Mouse (Mus musculus) neural tube, embryonic 14.5 days (tissue): ENCODE measurements at regions not wholly inside any gene's neighbourhood (a gene's known extent, or its start where the extent isn't known, plus 50 kb on each side); places are given as distances from the start of the nearest gene placed in this dataset.

Experiments used
- ATAC-seq: fragments of 200-750 bp; cut with Nextera tagmentation; 2 replicates; pipeline ENCODE4 v1.8.0; 2017; ENCODE audit warnings: low read depth, mild to moderate bottlenecking, moderate TSS enrichment, moderate library complexity
- H3K27ac ChIP-seq: fragments of 300-500 bp; sonication (generic); 2 replicates; pipeline ENCODE4 v1.5.1; 2014; ENCODE audit warnings: low read depth, mild to moderate bottlenecking, control low read depth, low read length, moderate library complexity, mixed read lengths
- H3K27me3 ChIP-seq: fragments of 300-500 bp; sonication (generic); 2 replicates; pipeline ENCODE4 v1.6.1; 2014; ENCODE audit warnings: low read length; ENCODE audit not compliant: control insufficient read depth, insufficient read depth
- H3K36me3 ChIP-seq: fragments of 300-500 bp; sonication (generic); 2 replicates; pipeline ENCODE4 v1.6.1; 2014; ENCODE audit warnings: low read length, mixed read lengths; ENCODE audit not compliant: control insufficient read depth, insufficient read depth
- H3K4me1 ChIP-seq: fragments of 300-500 bp; sonication (generic); 2 replicates; pipeline ENCODE4 v1.6.1; 2014; ENCODE audit warnings: low read length; ENCODE audit not compliant: control insufficient read depth, insufficient read depth
- H3K4me2 ChIP-seq: fragments of 300-500 bp; sonication (generic); 2 replicates; pipeline ENCODE4 v1.6.1; 2014; ENCODE audit warnings: mild to moderate bottlenecking, low read depth, low read length, control low read depth
- H3K4me3 ChIP-seq: fragments of 300-500 bp; sonication (generic); 2 replicates; pipeline ENCODE4 v1.5.1; 2014; ENCODE audit warnings: low read depth, low read length, control low read depth, mixed read lengths
- H3K9ac ChIP-seq: fragments of 300-500 bp; sonication (generic); replicated peaks from 2 replicates; pipeline ENCODE4 v1.6.1; 2014; ENCODE audit warnings: low read depth, mild to moderate bottlenecking, control low read depth, low read length, mixed read lengths
- H3K9me3 ChIP-seq: fragments of 300-500 bp; sonication (generic); 2 replicates; pipeline ENCODE4 v1.6.1; 2016; ENCODE audit warnings: low read length; ENCODE audit not compliant: control insufficient read depth
- WGBS: fragments of 180-500 bp; shearing (Covaris S2); extraction: QIAGEN DNeasy Blood & Tissue Kit; methylation state at CpG from one replicate; pipeline ENCODE4 v1.1.7; 2014; 5-methylcytosine and 5-hydroxymethylcytosine counted together

DNA sequence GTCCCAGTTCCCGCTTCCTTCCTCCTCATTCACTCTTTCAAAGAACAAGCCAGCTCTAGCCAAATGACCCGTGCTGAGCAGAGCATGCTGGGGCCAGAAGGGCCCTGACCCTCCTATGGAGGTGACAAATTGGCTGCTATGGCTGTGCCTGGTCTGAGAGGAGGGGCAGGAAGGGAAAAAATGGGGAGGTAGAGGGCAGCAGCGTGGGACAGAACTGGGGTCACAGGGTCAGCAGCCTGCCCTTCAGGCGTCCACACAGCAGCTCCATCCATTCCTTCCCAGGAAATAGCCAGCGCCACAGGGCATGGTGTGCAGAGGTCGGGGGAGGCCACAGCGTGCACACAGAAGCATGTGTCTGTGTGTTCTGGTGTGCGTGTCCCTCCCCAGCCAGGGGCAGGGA lies 292.2 kb upstream of the Tbx3 start:
- ATAC-seq: no peak
- Histone ChIP-seq H3K4me3 (no peak overlapping the region), H3K9ac (no peak overlapping the region), H3K36me3 (no peaks in the 10 kb centered on the region), H3K27ac (no peak overlapping the region), H3K9me3 (no peaks in the 10 kb centered on the region), H3K27me3 (no peaks in the 10 kb centered on the region), H3K4me1 (no peaks in the 10 kb centered on the region), H3K4me2 (no peak overlapping the region)
- 16% methylated on average over 8 of the region's 8 CpGs for WGBS

DNA sequence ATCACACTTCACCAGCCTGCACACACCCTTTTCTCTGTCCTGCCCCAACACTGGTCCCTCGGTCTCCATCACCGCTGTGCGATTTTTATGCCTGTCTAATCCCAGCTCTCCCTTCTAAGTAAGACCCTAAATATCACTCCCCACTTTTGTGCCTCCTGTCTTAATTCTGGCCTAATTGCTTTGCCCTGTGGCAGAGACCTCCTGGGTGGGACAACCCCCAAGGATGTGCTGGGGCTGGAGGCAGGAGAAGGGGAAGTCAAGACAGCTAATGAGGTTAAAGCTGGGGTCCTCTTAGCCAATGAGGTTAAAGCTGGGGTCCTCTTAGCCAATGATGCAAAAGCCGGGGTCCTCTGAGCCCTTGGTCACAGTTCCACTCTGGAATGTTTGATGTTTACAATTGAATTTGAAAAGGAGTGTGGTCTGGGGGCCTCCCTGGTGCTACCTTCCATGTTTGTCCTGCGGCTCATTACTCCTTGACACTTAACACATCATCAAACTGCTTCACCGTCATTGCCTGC lies 290.5 kb upstream of the Tbx3 start:
- no peak for ATAC-seq
- Histone ChIP-seq H3K27me3 (no peaks in the 10 kb centered on the region), H3K9ac (no peak overlapping the region), H3K4me2 (no peak overlapping the region), H3K4me3 (no peak overlapping the region), H3K9me3 (no peaks in the 10 kb centered on the region), H3K27ac (no peak overlapping the region), H3K36me3 (no peaks in the 10 kb centered on the region), H3K4me1 (no peaks in the 10 kb centered on the region)
- WGBS: 75% methylated on average over 6 of the region's 6 CpGs

GRCm38 (mm10) chr5:119381495-119381894 lies 289.0 kb upstream of the Tbx3 start:
- H3K9me3 ChIP-seq: no peaks in the 10 kb centered on the region
- H3K27me3 ChIP-seq: no peaks in the 10 kb centered on the region
- H3K36me3 ChIP-seq: no peaks in the 10 kb centered on the region
- WGBS: 34% methylated on average over 12 of the region's 12 CpGs
- no peak overlapping the region for H3K9ac ChIP-seq
- no peak for ATAC-seq
- no peak overlapping the region for H3K4me3 ChIP-seq
- no peak overlapping the region for H3K27ac ChIP-seq
- no peaks in the 10 kb centered on the region for H3K4me1 ChIP-seq
- H3K4me2 ChIP-seq: no peak overlapping the region

- Histone ChIP-seq H3K4me1 (no peaks in the 10 kb centered on the region), H3K4me2 (no peak overlapping the region), H3K36me3 (no peaks in the 10 kb centered on the region), H3K9ac (no peak overlapping the region), H3K27ac (no peak overlapping the region), H3K27me3 (no peaks in the 10 kb centered on the region), H3K9me3 (no peaks in the 10 kb centered on the region), H3K4me3 (no peak overlapping the region)
- no peak for ATAC-seq
- WGBS: 94% methylated on average over 10 of the region's 10 CpGs
Observed at GRCm38 (mm10) chr5:119385506-119385905, 285.0 kb upstream of the Tbx3 start.

DNA sequence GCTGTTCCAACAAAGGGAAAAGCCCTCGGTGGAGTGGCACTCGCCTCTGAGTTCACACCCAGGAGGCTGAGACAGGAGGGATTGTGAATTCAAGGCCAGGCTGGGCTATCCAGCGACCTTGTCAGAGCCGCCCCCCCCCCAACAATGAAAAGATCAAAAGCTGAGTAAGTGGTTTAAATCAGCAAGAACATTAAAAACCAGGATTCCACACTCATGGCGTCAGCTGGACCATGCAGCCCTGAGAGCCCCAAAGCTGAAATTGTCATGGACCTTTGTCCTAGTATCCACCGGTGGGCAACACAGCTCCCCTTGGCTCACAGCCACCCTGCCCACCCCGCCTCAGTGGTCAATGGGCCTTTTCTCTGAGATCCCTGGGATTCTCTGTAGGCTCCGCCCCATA lies 283.6 kb upstream of the Tbx3 start:
- WGBS: 56% methylated on average over 8 of the region's 8 CpGs
- no peaks in the 10 kb centered on the region for H3K4me1 ChIP-seq
- ATAC-seq: no peak
- H3K9me3 ChIP-seq: no peaks in the 10 kb centered on the region
- H3K9ac ChIP-seq: no peak overlapping the region
- no peak overlapping the region for H3K4me2 ChIP-seq
- H3K36me3 ChIP-seq: no peaks in the 10 kb centered on the region
- H3K27me3 ChIP-seq: no peaks in the 10 kb centered on the region
- no peak overlapping the region for H3K4me3 ChIP-seq
- no peak overlapping the region for H3K27ac ChIP-seq

- Histone ChIP-seq H3K4me2 (no peak overlapping the region), H3K4me3 (no peak overlapping the region), H3K4me1 (no peaks in the 10 kb centered on the region), H3K9ac (no peak overlapping the region), H3K27me3 (no peaks in the 10 kb centered on the region), H3K9me3 (no peaks in the 10 kb centered on the region), H3K36me3 (no peaks in the 10 kb centered on the region), H3K27ac (no peak overlapping the region)
- no peak for ATAC-seq
- WGBS: 67% methylated on average over 2 of the region's 2 CpGs
Observed at GRCm38 (mm10) chr5:119387261-119387660, 283.2 kb upstream of the Tbx3 start.

- Histone ChIP-seq H3K4me2 (no peak overlapping the region), H3K27ac (no peak overlapping the region), H3K36me3 (no peaks in the 10 kb centered on the region), H3K4me3 (no peak overlapping the region), H3K4me1 (no peaks in the 10 kb centered on the region), H3K27me3 (no peaks in the 10 kb centered on the region), H3K9ac (no peak overlapping the region), H3K9me3 (no peaks in the 10 kb centered on the region)
- no peak for ATAC-seq
- WGBS: 52% methylated on average over 5 of the region's 5 CpGs
Observed at GRCm38 (mm10) chr5:119388841-119389240, 281.6 kb upstream of the Tbx3 start.

DNA sequence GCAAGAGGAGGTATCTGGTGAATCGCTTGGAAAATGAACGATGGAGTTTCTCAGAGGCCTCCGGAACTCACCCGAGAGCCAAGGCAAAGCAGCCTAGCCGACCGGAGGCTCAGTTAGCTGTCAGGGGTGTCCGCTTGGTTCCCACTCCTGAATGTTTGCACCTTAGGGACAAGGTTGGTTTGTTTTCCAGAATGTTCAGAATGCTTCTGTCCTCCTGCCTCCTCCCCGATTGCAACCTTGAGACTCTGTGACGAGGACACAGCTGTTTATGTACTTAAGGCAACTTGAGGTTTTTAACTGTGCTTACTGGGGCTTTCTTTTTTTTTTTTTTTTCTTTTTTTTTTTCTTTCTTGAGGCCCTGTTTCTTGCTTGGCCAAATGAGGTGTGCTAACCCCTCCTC lies 281.1 kb upstream of the Tbx3 start:
- H3K4me3 ChIP-seq: no peak overlapping the region
- WGBS: 85% methylated on average over 9 of the region's 9 CpGs
- no peaks in the 10 kb centered on the region for H3K9me3 ChIP-seq
- no peak overlapping the region for H3K4me2 ChIP-seq
- H3K27me3 ChIP-seq: no peaks in the 10 kb centered on the region
- no peaks in the 10 kb centered on the region for H3K4me1 ChIP-seq
- no peaks in the 10 kb centered on the region for H3K36me3 ChIP-seq
- no peak for ATAC-seq
- H3K9ac ChIP-seq: no peak overlapping the region
- no peak overlapping the region for H3K27ac ChIP-seq

DNA sequence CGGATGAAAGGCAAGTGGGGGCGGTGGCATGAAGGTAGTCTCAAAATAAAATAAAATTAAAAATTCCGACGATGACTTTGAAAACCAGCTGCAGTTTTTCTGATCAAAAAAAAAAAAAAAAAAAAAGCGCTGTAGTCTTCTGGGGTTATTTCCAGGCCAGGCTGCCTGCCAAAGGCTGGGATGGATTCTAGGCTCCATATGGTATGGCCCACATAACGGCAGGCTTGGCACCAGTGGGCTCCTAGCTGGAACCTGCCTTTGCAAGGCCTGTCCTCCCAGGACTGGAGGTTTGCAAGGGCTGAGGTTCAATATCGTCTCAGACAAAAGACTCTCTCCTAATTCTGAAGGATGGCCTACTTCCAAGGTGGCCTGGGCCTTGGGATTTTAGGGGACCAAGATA lies 280.6 kb upstream of the Tbx3 start:
- H3K27me3 ChIP-seq: no peaks in the 10 kb centered on the region
- no peak overlapping the region for H3K4me3 ChIP-seq
- H3K9me3 ChIP-seq: no peaks in the 10 kb centered on the region
- no peaks in the 10 kb centered on the region for H3K4me1 ChIP-seq
- no peak overlapping the region for H3K9ac ChIP-seq
- no peaks in the 10 kb centered on the region for H3K36me3 ChIP-seq
- H3K4me2 ChIP-seq: no peak overlapping the region
- WGBS: 84% methylated on average over 7 of the region's 7 CpGs
- no peak overlapping the region for H3K27ac ChIP-seq
- ATAC-seq: no peak

GRCm38 (mm10) chr5:119398475-119398874 lies 272.0 kb upstream of the Tbx3 start:
- Histone ChIP-seq H3K9me3 (no peaks in the 10 kb centered on the region), H3K4me2 (no peak overlapping the region), H3K4me1 (no peaks in the 10 kb centered on the region), H3K4me3 (no peak overlapping the region), H3K27me3 (no peaks in the 10 kb centered on the region), H3K27ac (no peak overlapping the region), H3K9ac (no peak overlapping the region), H3K36me3 (no peaks in the 10 kb centered on the region)
- ATAC-seq: no peak
- 84% methylated on average over 5 of the region's 5 CpGs for WGBS
